Mouse (Mus musculus) frontal cortex, adult (tissue): ENCODE results near the gene Ddx51.

Experiments
- ATAC-seq: cut with Nextera tagmentation; 2 replicates; pipeline ENCODE4 v1.9.2; 2017; ENCODE audit warnings: mild to moderate bottlenecking, moderate library complexity, mixed read lengths; ENCODE audit not compliant: low TSS enrichment

Gene Ddx51

GRCm38 (mm10) chr5:110652719-110653648, at the start of gene Ddx51, which contains the start of gene Noc4l:
TSS of gene Ddx51 (plus strand) at chr5:110653451.
TSS of gene Noc4l (minus strand) at chr5:110653417.
- peak; percentile 62 for ATAC-seq

DNA sequence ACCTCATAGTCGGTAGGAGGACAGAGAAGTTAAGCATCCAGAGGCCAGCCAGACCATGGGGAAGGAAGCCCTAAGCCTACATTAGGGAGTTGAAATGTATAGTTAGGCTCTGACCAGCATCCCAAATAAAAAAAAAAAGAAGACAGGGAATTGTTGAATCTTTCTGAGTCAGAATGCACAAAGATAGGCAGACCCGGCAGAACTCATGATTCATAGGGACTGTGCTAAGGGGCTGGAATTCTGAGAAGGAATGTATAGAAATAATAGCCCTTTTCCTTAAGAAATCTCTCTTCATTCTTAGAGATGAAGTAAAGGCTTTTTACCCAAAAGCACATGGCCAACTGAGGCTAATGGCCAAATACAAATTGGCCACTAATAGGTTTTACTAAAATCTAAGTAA, 48.9 kb upstream of the Ddx51 start:
- ATAC-seq: no peak

DNA sequence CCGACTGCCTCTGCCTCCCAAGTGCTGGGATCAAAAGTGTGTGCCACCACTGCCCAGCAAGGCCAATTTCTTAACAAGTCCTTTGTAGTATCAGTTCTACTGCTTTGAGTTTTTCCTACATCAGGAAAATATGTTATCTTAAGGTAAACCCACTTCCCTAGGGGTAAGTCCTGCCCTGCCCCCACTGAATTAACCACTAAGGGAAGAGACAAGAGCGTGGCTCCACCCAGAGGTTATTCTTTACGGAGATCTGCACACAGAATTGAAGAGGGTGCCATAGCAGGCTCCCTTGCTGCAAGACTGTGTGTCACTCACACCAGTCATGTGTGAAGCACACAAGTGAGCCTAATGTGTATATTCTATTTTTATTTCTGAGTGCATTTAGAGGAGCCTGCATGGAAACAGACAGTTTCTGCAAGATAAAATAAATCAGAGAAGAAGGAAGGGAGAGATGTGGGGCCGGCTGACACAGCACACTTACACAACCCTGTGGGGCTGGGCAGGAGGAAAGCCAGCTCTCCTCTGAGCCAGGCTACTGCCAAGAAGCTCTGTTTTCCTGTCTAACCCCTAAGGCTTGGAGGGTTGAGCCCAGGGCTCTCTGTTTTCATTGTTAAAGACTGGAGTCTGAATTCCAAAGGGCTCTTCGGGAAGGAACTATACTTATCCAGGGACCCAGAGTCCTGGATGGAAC, 47.6 kb upstream of the Ddx51 start:
- ATAC-seq: peak; percentile 70

GRCm38 (mm10) chr5:110607767-110608166, 45.5 kb upstream of the Ddx51 start:
- ATAC-seq: no peak

DNA sequence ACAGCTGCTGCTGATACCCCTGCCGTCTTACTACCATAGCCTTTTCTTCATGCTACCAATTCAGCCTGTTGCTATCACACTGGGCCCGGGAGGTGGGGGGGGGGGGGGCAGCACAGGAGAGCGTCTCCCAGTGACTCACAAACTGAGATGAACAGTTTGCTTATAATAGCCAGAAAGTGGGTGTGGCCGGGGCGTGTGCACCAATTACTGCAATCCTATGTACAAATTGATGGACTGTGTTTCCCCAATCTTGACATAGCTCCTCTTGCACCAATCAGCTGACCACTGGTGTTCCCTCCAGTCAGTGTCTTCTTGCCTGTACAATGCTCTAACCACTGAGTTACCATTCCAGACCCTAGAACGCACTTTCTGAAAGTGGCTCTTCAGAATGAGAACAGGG, 44.9 kb upstream of the Ddx51 start:
- ATAC-seq: no peak

- ATAC-seq: no peak
These were observed 44.3 kb upstream of the Ddx51 start for GRCm38 (mm10) chr5:110608941-110609340.

DNA sequence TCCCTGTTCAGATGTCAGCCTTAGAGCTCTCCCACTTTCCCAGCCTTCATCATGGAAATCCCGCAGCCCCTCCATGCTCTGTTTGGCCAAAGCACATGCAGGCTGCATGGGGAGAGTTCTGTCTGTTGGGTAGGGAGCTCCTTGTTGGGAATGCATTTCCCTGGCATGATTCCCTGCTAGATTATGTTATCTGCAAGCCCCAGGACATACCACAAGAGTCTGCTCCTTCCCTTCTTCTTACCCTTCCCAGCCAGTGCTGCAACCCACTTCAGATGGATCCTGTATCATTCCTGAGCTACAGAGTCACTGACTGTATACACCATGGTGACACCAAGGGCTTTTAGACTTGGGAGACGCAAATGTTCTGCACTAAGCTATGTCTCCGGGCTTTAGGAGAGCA, 43.8 kb upstream of the Ddx51 start:
- ATAC-seq: no peak

- no peak for ATAC-seq
These were observed 43.4 kb upstream of the Ddx51 start for GRCm38 (mm10) chr5:110609868-110610267.

DNA sequence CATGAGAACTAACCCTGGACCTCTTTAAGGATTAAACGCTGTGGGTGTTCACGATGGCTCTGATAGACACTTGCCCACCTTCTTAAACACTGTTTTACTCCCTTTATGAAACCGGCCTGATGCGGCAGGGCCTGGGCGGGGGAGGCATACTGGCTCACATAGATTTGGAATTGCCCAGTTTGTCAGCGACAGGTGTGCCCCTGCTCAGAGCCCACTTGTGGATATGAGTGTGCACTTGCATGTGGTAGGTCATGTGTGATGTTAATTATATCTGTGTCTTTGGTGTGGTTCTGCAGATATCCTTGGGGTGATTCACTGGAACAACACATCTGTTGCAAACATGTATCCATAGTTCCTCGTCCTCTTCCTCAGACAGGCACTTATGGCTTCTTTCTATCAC, 42.8 kb upstream of the Ddx51 start:
- ATAC-seq: no peak

GRCm38 (mm10) chr5:110611435-110612158, 41.7 kb upstream of the Ddx51 start:
- peak; percentile 57 for ATAC-seq

DNA sequence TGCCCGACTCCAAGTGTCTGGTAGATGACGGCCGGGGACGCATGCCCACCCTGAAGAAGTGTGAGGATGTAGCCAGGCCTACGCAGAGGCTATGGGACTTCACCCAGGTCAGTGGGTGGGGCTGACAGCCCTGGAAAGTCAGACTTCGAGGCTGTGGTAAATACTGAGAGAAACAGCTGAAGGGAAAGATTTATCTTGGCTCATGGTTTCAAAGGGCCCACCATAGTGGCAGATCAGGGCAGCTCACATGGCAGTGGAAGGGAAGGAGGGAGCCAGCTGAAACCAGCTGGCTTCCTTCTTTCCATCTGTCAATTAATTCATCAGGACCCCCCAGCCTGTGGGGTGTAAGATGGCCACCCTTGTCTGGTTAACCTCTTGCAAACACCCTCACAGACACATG, 34.0 kb upstream of the Ddx51 start:
- no peak for ATAC-seq

GRCm38 (mm10) chr5:110624319-110624718, 28.9 kb upstream of the Ddx51 start:
- ATAC-seq: no peak

GRCm38 (mm10) chr5:110627351-110627750, 25.9 kb upstream of the Ddx51 start:
- no peak for ATAC-seq

DNA sequence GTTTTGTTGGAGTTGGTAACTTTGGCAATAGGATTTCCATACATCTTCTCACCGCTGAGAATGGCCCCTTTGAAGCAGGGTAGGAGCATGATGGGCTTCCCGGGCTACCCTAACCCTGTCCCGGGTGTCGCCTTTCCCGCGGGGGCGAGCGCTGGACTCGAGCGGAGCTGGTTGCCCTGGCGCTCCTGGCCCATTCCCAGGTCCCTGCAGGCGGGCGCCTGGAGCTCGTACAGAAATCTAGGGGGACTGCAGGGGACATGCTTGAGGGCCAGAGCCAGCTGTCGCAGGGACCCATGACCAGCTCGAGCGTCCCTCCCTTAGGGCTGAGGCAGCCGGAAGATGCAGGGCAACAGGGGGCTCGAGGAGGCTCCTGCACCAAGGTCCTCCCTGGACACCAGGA, 25.1 kb upstream of the Ddx51 start:
- ATAC-seq: no peak

DNA sequence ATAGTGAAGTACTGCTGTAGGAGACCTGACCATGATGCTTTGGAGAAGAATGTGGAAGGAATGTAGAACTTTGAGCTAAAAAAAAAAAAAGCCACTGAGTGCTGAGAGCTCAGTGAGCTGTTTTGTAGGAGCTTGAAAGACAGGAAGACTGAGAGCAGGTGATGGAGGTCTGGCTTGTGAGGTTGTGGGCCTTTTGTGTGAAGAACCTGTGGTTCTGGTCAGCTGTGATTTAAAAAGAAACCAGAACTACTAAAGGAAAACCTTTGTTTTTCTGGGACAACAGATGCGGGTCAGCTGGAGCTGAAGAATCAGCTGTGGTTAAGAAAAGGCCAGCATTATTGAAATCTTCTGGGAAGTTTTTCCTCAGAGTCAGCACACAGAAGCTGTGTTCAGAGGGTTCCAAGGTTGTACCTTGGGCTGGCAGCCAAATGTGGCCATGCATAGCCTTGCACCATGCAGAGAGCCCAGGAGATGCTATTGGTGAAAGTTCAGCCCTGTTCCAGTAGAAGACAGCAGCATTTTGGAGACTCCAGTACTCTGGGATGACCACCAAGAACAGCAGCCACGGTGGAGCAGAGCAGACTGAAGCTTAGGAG, 23.6 kb upstream of the Ddx51 start:
- ATAC-seq: no peak

DNA sequence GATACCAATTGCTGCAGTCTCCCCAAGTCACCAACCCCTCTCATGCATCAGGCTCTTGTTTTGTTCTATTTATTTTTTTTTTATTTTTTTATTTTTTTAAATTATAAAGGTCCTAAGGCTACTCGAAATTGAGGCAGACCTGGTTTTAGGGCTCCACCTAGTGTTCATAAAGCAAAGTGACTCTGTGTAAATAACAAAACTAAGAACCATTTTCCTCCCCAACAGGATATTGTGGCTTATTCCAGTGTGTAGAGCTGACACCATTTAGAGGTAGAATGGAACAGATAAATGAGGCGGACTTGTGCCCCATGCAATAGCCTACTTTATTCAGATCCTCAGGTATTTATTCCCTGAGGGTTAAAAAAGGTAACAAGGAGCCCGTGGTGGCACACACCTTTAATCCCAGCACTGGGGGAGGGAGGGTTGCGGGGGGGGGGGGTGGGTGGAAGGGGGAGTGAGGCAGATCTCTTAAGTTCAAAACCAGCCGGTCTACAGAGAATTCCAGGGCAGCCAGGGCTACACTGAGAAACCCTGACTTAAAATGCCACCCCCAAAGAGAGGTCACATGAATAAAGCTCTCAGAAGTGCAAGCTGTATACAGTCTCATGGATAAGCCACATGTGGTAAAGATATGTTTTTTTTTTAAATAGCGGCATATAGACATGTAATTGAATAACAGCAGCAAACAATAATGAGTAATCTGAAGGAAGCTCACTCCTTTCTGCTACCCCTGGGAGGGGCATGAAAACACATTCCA, 17.1 kb upstream of the Ddx51 start:
- ATAC-seq: peak; percentile 38; the same call in 1 of the 2 replicates

DNA sequence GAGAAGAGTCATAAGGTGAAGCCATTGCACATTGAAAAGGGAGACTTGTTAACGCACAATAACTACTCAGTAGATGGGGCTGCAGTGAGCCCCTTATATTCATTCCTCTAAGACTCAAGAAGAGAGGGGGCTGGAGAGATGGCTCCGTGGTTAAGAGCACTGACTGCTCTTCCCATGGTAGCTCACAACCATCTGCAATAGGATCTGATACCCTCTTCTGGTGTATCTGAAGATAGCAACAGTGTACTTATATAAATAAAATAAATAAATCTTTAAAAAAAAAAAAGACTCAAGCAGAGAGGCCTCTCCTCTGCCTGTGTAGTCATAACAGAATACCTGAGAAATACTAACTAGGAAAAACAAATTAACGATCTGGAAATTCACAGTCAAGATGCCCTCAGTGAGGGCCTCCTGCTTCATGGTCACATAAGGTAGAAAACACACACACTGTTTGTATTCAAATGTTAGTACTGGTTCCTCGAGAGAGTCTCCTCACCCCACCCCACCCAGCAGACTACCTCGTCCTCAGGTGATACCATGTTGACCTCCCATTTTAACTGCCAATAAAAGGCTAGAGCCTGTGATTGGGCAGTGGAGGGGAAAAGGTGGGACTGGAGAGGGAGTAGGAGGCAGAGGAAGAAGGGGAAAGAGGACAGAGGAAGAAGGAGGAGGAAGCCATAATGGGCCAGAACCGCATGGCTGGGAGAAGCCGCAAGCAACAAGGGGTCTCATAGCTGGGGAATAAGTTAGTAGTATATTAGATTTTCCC, 14.8 kb upstream of the Ddx51 start:
- no peak for ATAC-seq

DNA sequence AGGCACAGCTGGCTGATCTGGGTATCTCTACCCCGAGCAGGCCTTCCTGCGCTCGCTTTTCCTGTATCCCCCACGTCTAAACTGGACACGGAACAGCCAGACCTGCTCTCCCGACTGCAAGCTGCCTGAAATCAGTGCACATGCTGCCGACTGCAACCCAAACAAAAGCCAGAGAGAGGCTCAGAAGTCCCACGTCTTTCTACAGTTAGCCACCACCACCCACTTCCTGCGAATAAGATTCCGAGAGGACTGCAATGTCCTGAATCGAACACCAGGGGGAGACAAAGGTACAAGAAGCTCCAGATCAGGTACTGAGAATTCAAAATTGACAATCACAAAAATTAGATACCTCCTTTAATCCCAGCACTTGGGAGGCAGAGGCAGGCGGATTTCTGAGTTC, 13.8 kb upstream of the Ddx51 start:
- peak; percentile 91 for ATAC-seq

DNA sequence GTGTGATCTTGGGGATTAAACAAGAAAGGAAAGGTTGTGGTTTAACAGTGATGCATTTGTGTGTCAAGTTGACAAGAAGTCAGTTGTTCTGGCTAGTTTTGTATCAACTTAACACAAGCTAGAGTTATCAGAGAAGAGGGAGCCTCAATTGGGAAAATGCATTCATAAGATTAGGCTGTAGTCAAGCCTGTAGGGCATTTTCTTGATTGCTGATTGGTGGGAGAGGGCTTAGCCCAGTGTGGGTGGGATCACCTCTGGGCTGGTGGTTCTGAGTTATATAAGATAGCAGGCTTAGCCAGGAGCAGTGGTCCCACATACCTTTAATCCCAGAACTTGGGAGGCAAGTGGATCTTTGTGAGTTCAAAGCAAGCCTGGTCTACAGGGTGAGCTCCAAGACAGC, 6.9 kb upstream of the Ddx51 start:
- ATAC-seq: no peak

DNA sequence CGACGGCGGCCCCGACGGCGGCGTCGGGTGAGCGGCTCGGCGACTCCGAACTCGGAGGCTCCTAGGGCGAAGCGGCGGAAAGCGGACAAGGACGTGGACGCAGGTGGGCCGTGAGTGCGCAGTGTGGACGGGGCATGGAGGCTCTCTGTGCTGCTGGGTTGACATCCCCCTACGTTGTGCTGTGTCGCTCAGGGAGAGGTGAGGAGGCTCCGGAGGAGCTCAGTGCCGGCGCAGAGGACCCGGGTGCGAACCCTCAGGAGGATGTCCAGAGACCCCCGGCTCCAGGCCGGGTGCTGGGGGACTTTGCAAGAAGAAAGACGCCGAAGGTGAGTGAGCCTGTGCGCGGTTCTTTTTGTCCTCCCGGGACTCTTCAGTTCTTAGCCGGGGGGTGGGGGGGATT, 435 bp downstream of the Ddx51 start:
- 0 out of 2 replicates have a peak, but pooled peaks have one; percentile 25 for ATAC-seq
